Mouse (Mus musculus) CH12.LX (cell line): ENCODE measurements around the gene Olfr270. TPM values are rescaled to one million over a fixed set of nuclear protein-coding genes. Genes with fewer than 3 reads are reported as not detected.

ENCODE experiments used
- DNase-seq: peaks from one replicate; pipeline ENCODE4 v3.0.0-alpha.2; 2013; ENCODE audit errors: extremely low read depth
- H3K27ac ChIP-seq: 2 replicates; pipeline ENCODE4 v1.5.1; 2012; ENCODE audit warnings: low read depth, mild to moderate bottlenecking, control low read depth, moderate library complexity; ENCODE audit not compliant: insufficient read depth
- H3K27me3 ChIP-seq: replicated peaks from 2 replicates; pipeline ENCODE3; 2012; ENCODE audit warnings: inconsistent platforms
- H3K36me3 ChIP-seq, 2 experiments: replicated peaks in 1 of 2; 2 replicates each; pipeline versions ENCODE3 to v1.6.1; 2012; ENCODE audit warnings: inconsistent platforms in 1 of 2, low read length in 1 of 2, mild to moderate bottlenecking in 1 of 2, mixed read lengths in 1 of 2, moderate library complexity in 1 of 2; ENCODE audit not compliant: control insufficient read depth in 1 of 2, insufficient read depth in 1 of 2
- H3K4me1 ChIP-seq, 2 experiments: 2 replicates each; pipeline ENCODE4 v1.6.1; 2012; ENCODE audit warnings: inconsistent platforms in 1 of 2, moderate library complexity in 1 of 2; ENCODE audit not compliant: insufficient read depth in 2 of 2, control insufficient read depth in 1 of 2
- H3K4me2 ChIP-seq: 2 replicates; pipeline ENCODE4 v1.6.1; 2012; ENCODE audit warnings: low read depth, mild to moderate bottlenecking, control low read depth; ENCODE audit not compliant: poor library complexity, insufficient read depth, severe bottlenecking
- H3K4me3 ChIP-seq, 3 experiments: fragments of 150-350 bp in 1 of 3; sonication (generic) in 1 of 3; replicated peaks in 1 of 3; 2 replicates each; pipeline versions ENCODE3 to v1.5.1; 2011 to 2012; ENCODE audit warnings: low read depth in 2 of 3, low read length in 2 of 3, mild to moderate bottlenecking in 2 of 3, moderate library complexity in 2 of 3, control low read depth in 1 of 3, improper control_type of control experiment in 1 of 3, inconsistent platforms in 1 of 3, mixed read lengths in 1 of 3; ENCODE audit not compliant: poor library complexity in 1 of 3
- H3K79me2 ChIP-seq: replicated peaks from 2 replicates; pipeline ENCODE4 v1.6.1; 2012; ENCODE audit warnings: mild to moderate bottlenecking, moderate library complexity; ENCODE audit not compliant: control insufficient read depth, poor library complexity, insufficient read depth, severe bottlenecking; ENCODE audit errors: extremely low read depth
- H3K9ac ChIP-seq: 2 replicates; pipeline ENCODE4 v1.6.1; 2012; ENCODE audit warnings: low read depth, mild to moderate bottlenecking, control low read depth, moderate library complexity; ENCODE audit not compliant: insufficient read depth
- H3K9me3 ChIP-seq: replicated peaks from 2 replicates; pipeline ENCODE3; 2012; ENCODE audit warnings: low read length, inconsistent platforms, mixed read lengths
- BHLHE40 ChIP-seq: IDR thresholded peaks from 2 replicates; pipeline ENCODE4 v1.6.1; 2011; ENCODE audit warnings: mild to moderate bottlenecking, low read depth, low read length, improper control_type of control experiment
- CHD1 ChIP-seq: IDR thresholded peaks from 2 replicates; pipeline ENCODE4 v1.6.1; 2012; ENCODE audit warnings: low read depth, low read length, improper control_type of control experiment, inconsistent platforms
- CTCF ChIP-seq, 2 experiments: IDR thresholded peaks in 1 of 2; conservative IDR thresholded peaks in 1 of 2; 2 replicates each; pipeline ENCODE4 v1.5.1; 2011 to 2012; ENCODE audit warnings: low read depth in 2 of 2, low read length in 2 of 2, improper control_type of control experiment in 1 of 2, inconsistent platforms in 1 of 2, mild to moderate bottlenecking in 1 of 2, moderate library complexity in 1 of 2
- JUND ChIP-seq: conservative IDR thresholded peaks from 2 replicates; pipeline ENCODE4 v1.6.1; 2011; ENCODE audit warnings: low read depth, low read length, improper control_type of control experiment
- KAT2A ChIP-seq: IDR thresholded peaks from 2 replicates; pipeline ENCODE4 v1.6.1; 2012; ENCODE audit warnings: low read length, improper control_type of control experiment, inconsistent platforms; ENCODE audit not compliant: insufficient replicate concordance
- MAFK ChIP-seq: IDR thresholded peaks from 2 replicates; pipeline ENCODE4 v1.6.1; 2011; ENCODE audit warnings: low read length, improper control_type of control experiment; ENCODE audit not compliant: insufficient replicate concordance
- MAX ChIP-seq: IDR thresholded peaks from 2 replicates; pipeline ENCODE4 v1.6.1; 2011; ENCODE audit warnings: low read length, improper control_type of control experiment
- MAZ ChIP-seq: IDR thresholded peaks from 2 replicates; pipeline ENCODE4 v1.6.1; 2012; ENCODE audit warnings: low read depth, mild to moderate bottlenecking, inconsistent platforms, low read length, improper control_type of control experiment, moderate library complexity
- MXI1 ChIP-seq: IDR thresholded peaks from 2 replicates; pipeline ENCODE4 v1.6.1; 2011; ENCODE audit warnings: mild to moderate bottlenecking, low read depth, low read length, improper control_type of control experiment
- NRF1 ChIP-seq: IDR thresholded peaks from 2 replicates; pipeline ENCODE4 v1.6.1; 2014; ENCODE audit warnings: low read depth, mild to moderate bottlenecking, inconsistent platforms, low read length, improper control_type of control experiment, moderate library complexity
- POLR2A ChIP-seq: IDR thresholded peaks from 2 replicates; pipeline ENCODE4 v1.6.1; 2011; ENCODE audit warnings: low read depth, mild to moderate bottlenecking, improper control_type of control experiment, low read length
- POLR2AphosphoS2 ChIP-seq: IDR thresholded peaks from 2 replicates; pipeline ENCODE4 v1.6.1; 2011; ENCODE audit warnings: low read depth, low read length, improper control_type of control experiment
- RAD21 ChIP-seq: IDR thresholded peaks from 2 replicates; pipeline ENCODE4 v1.6.1; 2011; ENCODE audit warnings: low read depth, mild to moderate bottlenecking, low read length, improper control_type of control experiment, moderate library complexity
- SIN3A ChIP-seq: IDR thresholded peaks from 2 replicates; pipeline ENCODE4 v1.6.1; 2012; ENCODE audit warnings: low read length, improper control_type of control experiment, inconsistent platforms
- TBP ChIP-seq: conservative IDR thresholded peaks from 2 replicates; pipeline ENCODE4 v1.6.1; 2011; ENCODE audit warnings: low read depth, low read length, improper control_type of control experiment
- UBTF ChIP-seq: IDR thresholded peaks from 2 replicates; pipeline ENCODE4 v1.6.1; 2012; ENCODE audit warnings: low read depth, mild to moderate bottlenecking, inconsistent platforms, low read length, improper control_type of control experiment, moderate library complexity
- USF1 ChIP-seq: IDR thresholded peaks from 2 replicates; pipeline ENCODE4 v1.6.1; 2014; ENCODE audit warnings: low read depth, mild to moderate bottlenecking, inconsistent platforms, low read length, improper control_type of control experiment
- USF2 ChIP-seq: conservative IDR thresholded peaks from 2 replicates; pipeline ENCODE4 v1.6.1; 2011; ENCODE audit warnings: low read depth, low read length, improper control_type of control experiment
- ZNF384 ChIP-seq: IDR thresholded peaks from 2 replicates; pipeline ENCODE4 v1.6.1; 2012; ENCODE audit warnings: low read depth, low read length, improper control_type of control experiment, inconsistent platforms
- dilution Hi-C: fragments of 300-500 bp; cut with MboI; formaldehyde crosslinking; loops from 2 replicates; pipeline ENCODE4 v1.14.3; 2020; ENCODE audit warnings: low sequenced_read_pairs; ENCODE audit not compliant: extremely low pct_unique_long_range_greater_than_20kb, extremely low pct_ligation_motif_present
- in situ Hi-C: fragments of 300-500 bp; cut with MboI; formaldehyde crosslinking; loops from 3 replicates; pipeline ENCODE4 v1.14.3; 2019; ENCODE audit warnings: low sequenced_read_pairs, low pct_ligation_motif_present, low pct_unique_long_range_greater_than_20kb, mixed read lengths
- polyA plus RNA-seq: library from polyadenylated mRNA; unstranded; fragments of >175 nt; gene quantifications from 2 replicates; pipeline ENCODE4 v1.2.1, GENCODE M21; 2012; ENCODE audit warnings: low read depth; ENCODE audit not compliant: insufficient read length
- total RNA-seq, 2 experiments: library from RNA; depleted of rRNA; stranded (reverse); fragments of 300-350 nt in 1 of 2; fragments of >200 nt in 1 of 2; gene quantifications; 2 replicates each; pipeline ENCODE4 v1.2.3; 2012 to 2014

The Olfr270 gene
- total and polyA plus RNA-seq, 3 experiments: not detected

DNA sequence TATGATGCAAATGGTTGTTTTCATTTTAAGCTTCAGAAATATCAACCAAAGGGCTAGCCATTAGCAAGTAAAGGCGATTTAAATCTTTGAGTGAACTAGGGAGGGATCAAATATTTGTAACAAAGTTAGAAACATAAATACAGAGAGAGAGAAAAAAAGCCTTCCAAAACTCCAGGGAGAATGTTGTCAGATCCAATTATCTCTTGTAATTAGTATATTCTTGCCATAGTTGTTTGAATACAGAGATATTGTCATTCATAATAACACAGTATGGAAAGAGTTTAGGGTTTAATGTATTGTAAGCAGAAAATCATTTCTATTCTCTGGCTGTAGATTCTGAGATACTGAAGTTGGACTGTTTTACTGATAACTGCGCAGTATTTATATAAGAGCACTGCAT is 45.3 kb upstream of the Olfr270 start, which contains the start of gene Olfr272:
Gene Olfr272, minus strand, starts transcription at position 101 of the 400 bp plus-strand sequence.
- no peak for TF ChIP-seq CHD1
- TF ChIP-seq MXI1: no peak
- no peak for TF ChIP-seq USF2
- no peak for TF ChIP-seq CTCF (conservative IDR thresholded peaks at IDR 0.05 in 1 of 2, IDR thresholded peaks at IDR 0.05 in 1 of 2; ENCODE audit: low read depth in 2 of 2, low read length in 2 of 2)
- no peak for TF ChIP-seq RAD21
- TF ChIP-seq SIN3A: no peak
- no peak for TF ChIP-seq USF1
- no peak for TF ChIP-seq MAX
- no peak for TF ChIP-seq ZNF384
- TF ChIP-seq POLR2A: no peak
- no peak for TF ChIP-seq NRF1
- TF ChIP-seq JUND: no peak
- TF ChIP-seq UBTF: no peak
- dilution Hi-C loops: no loop called here
- Histone ChIP-seq H3K36me3 (no peaks in the 10 kb centered on the region), H3K27me3 (no peaks in the 10 kb centered on the region), H3K4me2 (no peak within 1 kb of the TSS), H3K4me3 (no peak within 1 kb of the TSS), H3K9me3 (no peaks in the 10 kb centered on the region), H3K9ac (no peak within 1 kb of the TSS), H3K27ac (no peak within 1 kb of the TSS), H3K79me2 (no peaks in the 10 kb centered on the region), H3K4me1 (peaks cover 0 to 13% of the 10 kb centered on the region in 2 experiments; a peak in 2 of 4 replicates)
- in situ Hi-C loops: no loop called here
- DNase-seq: no peak

GRCm38 (mm10) chr4:52930480-52930879 is 33.9 kb upstream of the Olfr270 start:
- no peaks in the 10 kb centered on the region for H3K79me2 ChIP-seq
- H3K27me3 ChIP-seq: no peaks in the 10 kb centered on the region
- H3K4me1 ChIP-seq: peaks cover 0 to 6% of the 10 kb centered on the region in 2 experiments; a peak in 2 of 4 replicates
- in situ Hi-C loops: no loop called here
- H3K36me3 ChIP-seq: no peaks in the 10 kb centered on the region
- no peak overlapping the region for H3K9ac ChIP-seq
- dilution Hi-C loops: no loop called here
- no peak overlapping the region for H3K4me3 ChIP-seq
- no peak overlapping the region for H3K27ac ChIP-seq
- no peak overlapping the region for H3K4me2 ChIP-seq
- H3K9me3 ChIP-seq: no peaks in the 10 kb centered on the region
- no peak for DNase-seq
- TF ChIP-seq KAT2A (no peak), JUND (no peak), USF1 (no peak), POLR2AphosphoS2 (no peak)

- peaks cover 0 to 9% of the 10 kb centered on the region in 2 experiments; a peak in 1 of 4 replicates for H3K4me1 ChIP-seq
- no peaks in the 10 kb centered on the region for H3K79me2 ChIP-seq
- dilution Hi-C loops: no loop called here
- no peaks in the 10 kb centered on the region for H3K27me3 ChIP-seq
- no peak overlapping the region for H3K27ac ChIP-seq
- no peaks in the 10 kb centered on the region for H3K9me3 ChIP-seq
- H3K36me3 ChIP-seq: no peaks in the 10 kb centered on the region
- H3K9ac ChIP-seq: no peak overlapping the region
- H3K4me3 ChIP-seq: no peak overlapping the region
- no peak for DNase-seq
- in situ Hi-C loops: no loop called here
- TF ChIP-seq BHLHE40: no peak
- TF ChIP-seq POLR2A: no peak
- TF ChIP-seq MAZ: no peak
- TF ChIP-seq RAD21: no peak
- TF ChIP-seq MAFK: no peak
- TF ChIP-seq TBP: no peak
- H3K4me2 ChIP-seq: no peak overlapping the region
Observed at GRCm38 (mm10) chr4:52946665-52947064, 17.7 kb upstream of the Olfr270 start.
